In genomic region chr19:58120661-58121060, GRCm38 (mm10) we compare ENCODE assay signal across 28 mouse cellular contexts.
DNase-seq lines count a peak whose midpoint lies in the region; ATAC-seq lines count a peak whose summit lies in the region.
"Had no signal": no experiment of that assay in that cellular context is flagged by ENCODE, and none has a peak within 500 bp of the region (broad histone marks: within the 10 kb centered on the region; RNA-seq: fewer than 3 reads in every experiment).

No protein-coding gene starts in this region.

- 0 out of 2 replicates have a peak, but pooled peaks cover 3% of the 10 kb centered on the region for H3K27me3 ChIP-seq in heart, embryonic 10.5 days (ENCODE audit: insufficient read depth, poor library complexity, severe bottlenecking)
- H3K27me3 ChIP-seq in midbrain, embryonic 11.5 days (ENCODE audit: control insufficient read depth, insufficient read depth, low read length), result no peaks in the 10 kb centered on the region
- H3K27me3 ChIP-seq in midbrain, embryonic 14.5 days (ENCODE audit: control insufficient read depth, insufficient read depth, low read length), result no peaks in the 10 kb centered on the region
- no peaks in the 10 kb centered on the region for H3K27me3 ChIP-seq in limb, embryonic 11.5 days (ENCODE audit: control insufficient read depth, insufficient read depth, low read length)
- H3K27me3 ChIP-seq: CH12.LX; embryonic facial prominence, embryonic 13.5 days; embryonic facial prominence, embryonic 15.5 days; forebrain, embryonic 13.5 days; Patski had no signal

- ATAC-seq in midbrain, embryonic 11.5 days (ENCODE audit: low FRiP score), result no peak
- no peak for ATAC-seq in midbrain, embryonic 14.5 days (ENCODE audit: low FRiP score, low TSS enrichment)
- no peak for ATAC-seq in limb, embryonic 11.5 days (ENCODE audit: insufficient number of reproducible peaks, low FRiP score, low TSS enrichment, low read depth)
- ATAC-seq: activated CD4-positive, CD25-positive, alpha-beta regulatory T cell, adult 4 months; CD4-positive, CD25-positive, alpha-beta regulatory T cell, adult 4 months; forebrain, embryonic 13.5 days; forebrain, embryonic 16.5 days; Patski had no signal

- H3K4me1 ChIP-seq in heart, embryonic 10.5 days, result peaks cover 23% of the 10 kb centered on the region
- no peaks in the 10 kb centered on the region for H3K4me1 ChIP-seq in midbrain, embryonic 11.5 days (ENCODE audit: control insufficient read depth, insufficient read depth, low read length)
- H3K4me1 ChIP-seq in midbrain, embryonic 14.5 days (ENCODE audit: control insufficient read depth, insufficient read depth, low read length), result no peaks in the 10 kb centered on the region
- H3K4me1 ChIP-seq in limb, embryonic 11.5 days (ENCODE audit: control insufficient read depth, insufficient read depth, low read length), result peaks cover 42% of the 10 kb centered on the region

- H3K4me3 ChIP-seq in heart, embryonic 10.5 days, result no peak overlapping the region
- no peak overlapping the region for H3K4me3 ChIP-seq in midbrain, embryonic 11.5 days (ENCODE audit: low read depth, low read length)
- H3K4me3 ChIP-seq in midbrain, embryonic 14.5 days (replicated peaks; ENCODE audit: low read depth, low read length), result no peak overlapping the region
- no peak overlapping the region for H3K4me3 ChIP-seq in limb, embryonic 11.5 days (ENCODE audit: low read depth, low read length)
- H3K4me3 ChIP-seq: embryonic facial prominence, embryonic 13.5 days; embryonic facial prominence, embryonic 15.5 days; erythroblast, embryonic 14.5 days; forebrain, embryonic 10.5 days; forebrain, embryonic 13.5 days had no signal

- no peaks in the 10 kb centered on the region for H3K9me3 ChIP-seq in heart, embryonic 10.5 days
- no peaks in the 10 kb centered on the region for H3K9me3 ChIP-seq in midbrain, embryonic 11.5 days (ENCODE audit: control insufficient read depth, low read length)
- H3K9me3 ChIP-seq in midbrain, embryonic 14.5 days (ENCODE audit: control insufficient read depth, low read length), result no peaks in the 10 kb centered on the region
- no peaks in the 10 kb centered on the region for H3K9me3 ChIP-seq in limb, embryonic 11.5 days (ENCODE audit: control insufficient read depth, low read length)
- H3K9me3 ChIP-seq: embryonic facial prominence, embryonic 13.5 days; embryonic facial prominence, embryonic 15.5 days; forebrain, embryonic 13.5 days had no signal

- no peak overlapping the region for H3K27ac ChIP-seq in heart, embryonic 10.5 days
- H3K27ac ChIP-seq in midbrain, embryonic 11.5 days (ENCODE audit: low read depth, low read length), result no peak overlapping the region
- no peak overlapping the region for H3K27ac ChIP-seq in midbrain, embryonic 14.5 days (replicated peaks; ENCODE audit: low read depth, low read length)
- H3K27ac ChIP-seq in limb, embryonic 11.5 days (replicated peaks; ENCODE audit: low read depth, low read length), result 0 out of 2 replicates have a peak overlapping the region, but pooled peaks have one; percentile 49
- H3K27ac ChIP-seq: forebrain, embryonic 10.5 days; forebrain, embryonic 13.5 days had no signal

- peak; percentile 71 for DNase-seq in heart, adult 11 months
- no peak for DNase-seq in heart, embryonic 10.5 days (ENCODE audit: low spot score)
- DNase-seq in midbrain, embryonic 11.5 days (ENCODE audit: low spot score, missing footprints), result peak; percentile 75
- no peak for DNase-seq in midbrain, embryonic 14.5 days
- no peak for DNase-seq in limb, embryonic 11.5 days (ENCODE audit: low spot score)
- DNase-seq in gastrocnemius, postnatal 4 days (ENCODE audit: low spot score in 2 of 2), result no peak
- DNase-seq: adrenal gland, adult 2 months; adrenal gland, postnatal 10 days; adrenal gland, postnatal 25 days; B cell, adult 2 months; cerebellum, adult 11 months; cerebellum, adult 18-20 months; cerebellum, adult 8-10 months; cerebellum, adult 9-11 months; cerebellum, postnatal 14 days; cerebellum, postnatal 36 days; embryo, embryonic 11 days had no signal

- no peaks in the 10 kb centered on the region for H3K36me3 ChIP-seq in heart, embryonic 10.5 days
- no peaks in the 10 kb centered on the region for H3K36me3 ChIP-seq in midbrain, embryonic 11.5 days (ENCODE audit: control insufficient read depth, insufficient read depth, low read length)
- H3K36me3 ChIP-seq in midbrain, embryonic 14.5 days (ENCODE audit: control insufficient read depth, insufficient read depth, low read length), result no peaks in the 10 kb centered on the region
- no peaks in the 10 kb centered on the region for H3K36me3 ChIP-seq in limb, embryonic 11.5 days (ENCODE audit: control insufficient read depth, insufficient read depth, low read length)
- H3K36me3 ChIP-seq: embryonic facial prominence, embryonic 13.5 days; embryonic facial prominence, embryonic 15.5 days; G1E had no signal

- H3K9ac ChIP-seq in midbrain, embryonic 11.5 days (ENCODE audit: low read length), result no peak overlapping the region
- H3K9ac ChIP-seq in midbrain, embryonic 14.5 days (replicated peaks; ENCODE audit: low read length), result no peak overlapping the region
- no peak overlapping the region for H3K9ac ChIP-seq in limb, embryonic 11.5 days (ENCODE audit: low read length)
- H3K9ac ChIP-seq: embryonic facial prominence, embryonic 13.5 days; embryonic facial prominence, embryonic 15.5 days; forebrain, embryonic 13.5 days had no signal

- no peak overlapping the region for H3K4me2 ChIP-seq in midbrain, embryonic 11.5 days
- H3K4me2 ChIP-seq in midbrain, embryonic 14.5 days (ENCODE audit: low read length), result no peak overlapping the region
- no peak overlapping the region for H3K4me2 ChIP-seq in limb, embryonic 11.5 days (ENCODE audit: low read depth, severe bottlenecking)
- H3K4me2 ChIP-seq: forebrain, embryonic 13.5 days had no signal

- WGBS in heart, embryonic 10.5 days, result 87% methylated on average over 9 of the region's 9 CpGs
- WGBS in midbrain, embryonic 11.5 days, result 91% methylated on average over 9 of the region's 9 CpGs
- 93% methylated on average over 9 of the region's 9 CpGs for WGBS in midbrain, embryonic 14.5 days
- WGBS in limb, embryonic 11.5 days, result 79% methylated on average over 9 of the region's 9 CpGs

Comparison
In these comparisons a context has a peak if more than half of its experiments do, and no peak if none do; other contexts are left out.
1. DNase-seq: peak in heart, adult 11 months (single experiment) and midbrain, embryonic 11.5 days (single experiment); none in heart, embryonic 10.5 days (single experiment), midbrain, embryonic 14.5 days (single experiment), limb, embryonic 11.5 days (single experiment) and gastrocnemius, postnatal 4 days (0 of 2).